Mouse (Mus musculus) megakaryocyte, adult 5-6 weeks (primary cell): Measurements from ENCODE around the gene Tmc6. TPM values are rescaled to one million over a fixed set of nuclear protein-coding genes. Genes with fewer than 3 reads are reported as not detected.
A peak's percentile ranks its signal among the peaks of the same experiment; 100 is the strongest.

ENCODE experiments used
- ATAC-seq: 2 replicates; pipeline ENCODE4 v1.8.0; 2016; ENCODE audit warnings: mild to moderate bottlenecking, inconsistent platforms; ENCODE audit not compliant: poor library complexity, severe bottlenecking
- total RNA-seq, 2 experiments: library from RNA; stranded (forward) in 1 of 2; stranded (reverse) in 1 of 2; fragments of 153-499, 151-499 nt in 1 of 2; fragments of 221-1000, 200-1000 nt in 1 of 2; gene quantifications; 2 replicates each; pipeline versions ENCODE4 v1.2.3 to v1.2.4; 2015 to 2017

The Tmc6 gene
- total RNA-seq, 2 experiments from 2014 or later = 17.4 to 74.3 TPM

DNA sequence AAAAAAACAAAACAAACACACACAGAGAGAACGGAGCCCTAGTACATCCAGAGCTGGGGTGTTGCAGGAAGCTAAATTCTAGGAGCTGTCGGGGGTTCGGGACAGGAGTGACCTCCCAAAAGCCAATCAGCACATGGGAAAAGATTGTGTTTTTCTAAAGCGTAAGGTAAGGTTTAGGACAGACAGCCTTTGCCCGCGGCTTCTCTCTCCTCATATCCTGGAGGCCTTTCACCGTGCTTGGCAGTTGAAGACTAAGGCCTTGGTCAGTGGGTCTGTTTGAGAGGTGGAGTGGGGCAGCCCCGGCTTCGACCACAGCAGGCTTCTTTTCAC lies 672 bp upstream of the Tmc6 start:
- ATAC-seq = no peak

DNA sequence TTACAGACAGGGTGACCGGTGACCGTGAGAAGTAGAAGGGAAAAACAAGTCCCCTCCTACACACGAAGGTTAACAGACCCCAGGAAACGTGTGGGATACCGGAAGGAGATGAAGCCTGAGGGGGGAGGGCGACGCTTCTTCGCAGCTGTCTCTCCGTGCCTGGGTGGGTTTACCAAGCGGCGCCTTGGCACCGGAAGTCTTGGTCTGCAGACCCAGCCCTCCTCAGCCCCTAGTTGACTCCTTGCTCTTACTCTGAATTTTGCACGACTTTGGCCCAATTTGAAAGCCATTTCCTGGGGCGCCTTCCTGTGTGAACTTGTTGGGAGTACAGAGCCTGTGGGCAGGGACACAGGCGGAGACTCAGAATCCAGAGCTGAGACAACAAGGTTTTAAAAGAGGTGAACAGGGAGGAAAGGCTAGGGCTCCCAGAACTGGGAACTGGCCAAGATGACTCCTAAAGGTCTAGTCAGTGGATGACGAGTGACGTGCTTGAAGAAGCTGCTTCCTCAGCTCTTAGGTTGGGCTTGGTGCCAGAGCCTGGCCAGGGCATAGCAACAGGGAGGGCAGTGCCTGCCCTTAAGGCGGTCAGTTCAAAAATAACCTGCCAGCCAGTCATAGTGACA lies 688 bp downstream of the Tmc6 start:
- peak; percentile 19 for ATAC-seq

DNA sequence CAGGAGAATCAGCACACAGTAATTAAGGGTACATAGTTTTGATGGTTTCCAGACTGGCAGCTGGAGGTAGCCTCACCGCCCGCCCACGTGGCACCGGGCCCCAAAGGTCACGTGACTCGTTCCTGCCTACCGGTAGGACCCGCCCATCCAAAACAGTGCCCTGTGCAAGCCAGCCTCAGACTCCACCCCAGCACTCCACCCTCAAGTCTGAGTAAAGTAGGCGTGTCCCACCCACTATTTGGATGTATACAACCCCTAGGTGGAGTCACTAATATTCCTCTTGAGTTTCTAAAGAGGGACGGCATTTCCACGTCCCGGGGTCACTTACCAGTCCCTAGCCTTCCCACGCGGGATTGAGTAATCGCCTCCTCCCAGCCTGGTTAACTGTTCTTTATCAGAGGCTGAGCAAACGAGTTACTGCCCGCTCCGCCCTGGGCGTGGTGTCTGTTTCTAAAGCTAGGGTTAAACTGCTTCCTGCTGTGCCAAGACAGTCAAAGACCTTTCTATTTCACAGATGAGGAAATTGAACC lies 1.4 kb downstream of the Tmc6 start:
- ATAC-seq = peak; percentile 47

DNA sequence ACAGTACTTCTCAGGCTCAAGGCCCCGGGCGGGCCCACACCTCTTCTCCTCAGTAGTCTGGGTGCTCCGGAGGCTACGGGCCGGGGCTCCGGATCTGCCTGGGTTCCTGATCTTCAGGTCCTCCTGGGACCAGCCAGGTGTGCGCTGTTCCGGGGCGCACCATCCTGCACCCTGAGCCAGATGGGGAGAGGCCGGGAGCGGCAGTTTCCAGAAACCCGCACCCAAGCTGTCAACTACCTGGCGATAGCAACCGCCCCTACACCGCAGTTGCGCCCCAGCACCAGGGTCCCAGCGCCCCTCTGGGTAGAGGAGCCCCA lies 1.8 kb downstream of the Tmc6 start:
- no peak for ATAC-seq

DNA sequence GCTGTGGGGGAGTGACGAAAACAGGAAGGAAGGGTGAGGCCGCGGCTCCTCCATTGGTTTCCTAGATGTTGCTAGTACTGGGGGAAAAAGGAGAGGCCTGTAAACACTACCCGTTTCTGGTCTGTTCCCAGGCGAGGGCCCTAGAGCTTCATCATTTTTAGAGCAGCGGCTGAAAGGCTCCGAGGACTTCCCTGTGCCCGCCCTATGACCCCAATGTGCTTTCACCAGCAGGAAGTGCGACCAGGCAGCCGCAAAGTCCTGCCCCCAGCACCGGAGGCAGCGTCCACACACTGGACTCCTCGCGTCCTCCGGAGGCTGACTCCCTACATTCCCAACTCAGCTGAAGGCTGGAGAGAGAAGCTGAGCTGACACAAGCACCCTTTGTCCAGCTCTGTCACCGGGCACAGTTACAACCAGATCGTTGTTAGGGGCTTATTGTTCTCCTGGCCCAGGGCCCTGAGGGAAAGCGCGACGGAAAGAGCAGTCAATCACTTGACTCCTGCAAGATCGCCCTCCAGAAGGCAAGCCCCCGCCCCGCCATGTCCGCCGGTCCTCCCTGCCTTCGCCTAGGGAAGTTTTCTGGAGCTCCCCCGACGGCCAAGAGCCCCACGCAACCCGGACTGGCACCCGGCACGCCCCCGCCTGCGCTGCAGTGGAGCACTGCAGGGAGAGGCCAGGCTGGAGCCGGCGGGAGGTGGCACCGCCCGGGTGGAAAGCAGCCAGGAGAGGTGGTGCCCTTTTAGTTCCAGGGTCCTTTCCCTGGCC lies 2.4 kb downstream of the Tmc6 start:
- peak; percentile 28 for ATAC-seq

DNA sequence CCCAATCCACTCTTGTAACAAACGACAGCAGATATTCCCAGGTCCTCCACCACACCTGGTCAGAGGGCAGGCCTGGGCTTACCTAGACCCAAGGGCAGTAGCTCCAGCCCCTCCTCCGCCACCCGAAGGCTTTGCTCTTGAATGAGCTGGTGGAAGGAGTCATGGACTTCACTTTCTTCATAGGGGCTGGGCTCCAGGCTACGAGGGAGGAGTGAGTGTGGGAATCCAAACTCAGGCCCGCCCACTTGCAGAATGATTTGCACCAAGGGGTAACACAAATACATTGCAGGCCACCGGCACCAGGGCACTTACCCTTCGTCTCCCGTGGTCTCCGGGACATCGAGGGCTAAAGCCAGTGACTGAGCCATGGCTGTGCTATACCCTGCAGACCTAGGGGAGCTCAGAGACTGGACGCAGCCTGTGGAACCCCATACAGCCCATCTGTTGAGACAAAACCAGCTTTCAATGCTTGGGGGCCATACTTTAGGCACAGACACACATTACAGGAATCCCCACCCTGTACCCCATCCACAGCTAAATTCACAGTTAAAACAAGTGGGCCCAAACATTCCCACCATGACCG lies 3.1 kb downstream of the Tmc6 start:
- ATAC-seq = no peak

DNA sequence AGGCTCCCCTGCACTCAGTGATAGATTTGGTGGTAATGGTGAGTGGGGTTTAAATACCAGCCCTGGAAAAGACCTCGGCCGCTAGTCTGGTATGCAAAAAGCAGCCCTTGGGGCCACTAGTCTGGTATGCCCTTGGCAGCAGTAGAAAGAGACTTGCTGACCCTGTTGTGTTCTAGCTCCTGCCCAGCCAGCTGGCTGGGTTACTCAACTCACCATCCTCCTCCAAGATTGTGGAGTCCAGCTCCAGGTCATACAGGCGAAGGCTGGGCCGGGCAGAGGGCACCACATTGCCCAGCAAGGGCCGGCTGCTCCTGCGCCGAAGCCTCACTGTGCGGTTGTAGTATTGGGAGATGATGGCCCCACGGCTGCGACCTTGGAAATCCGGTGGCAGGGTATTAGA lies 4.0 kb downstream of the Tmc6 start:
- no peak for ATAC-seq

DNA sequence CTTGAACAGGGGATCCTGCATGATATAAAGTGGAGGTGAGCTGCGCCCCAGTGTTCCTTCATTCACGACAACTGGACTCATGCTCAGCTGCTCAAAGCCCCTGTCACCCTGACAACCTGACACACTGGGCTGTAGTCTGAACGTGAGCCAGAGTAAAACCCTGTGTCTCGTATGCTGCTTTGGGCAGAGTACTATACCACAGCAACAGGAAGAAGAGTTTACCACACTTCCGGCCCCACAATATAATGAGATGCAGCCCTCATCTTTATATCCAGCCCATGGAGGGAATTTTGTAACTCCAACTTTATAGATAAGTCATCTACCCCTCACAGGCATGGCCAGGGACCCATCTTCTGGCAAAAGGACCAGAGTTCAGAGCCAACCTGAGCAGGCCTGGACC lies 4.9 kb downstream of the Tmc6 start:
- ATAC-seq = no peak

DNA sequence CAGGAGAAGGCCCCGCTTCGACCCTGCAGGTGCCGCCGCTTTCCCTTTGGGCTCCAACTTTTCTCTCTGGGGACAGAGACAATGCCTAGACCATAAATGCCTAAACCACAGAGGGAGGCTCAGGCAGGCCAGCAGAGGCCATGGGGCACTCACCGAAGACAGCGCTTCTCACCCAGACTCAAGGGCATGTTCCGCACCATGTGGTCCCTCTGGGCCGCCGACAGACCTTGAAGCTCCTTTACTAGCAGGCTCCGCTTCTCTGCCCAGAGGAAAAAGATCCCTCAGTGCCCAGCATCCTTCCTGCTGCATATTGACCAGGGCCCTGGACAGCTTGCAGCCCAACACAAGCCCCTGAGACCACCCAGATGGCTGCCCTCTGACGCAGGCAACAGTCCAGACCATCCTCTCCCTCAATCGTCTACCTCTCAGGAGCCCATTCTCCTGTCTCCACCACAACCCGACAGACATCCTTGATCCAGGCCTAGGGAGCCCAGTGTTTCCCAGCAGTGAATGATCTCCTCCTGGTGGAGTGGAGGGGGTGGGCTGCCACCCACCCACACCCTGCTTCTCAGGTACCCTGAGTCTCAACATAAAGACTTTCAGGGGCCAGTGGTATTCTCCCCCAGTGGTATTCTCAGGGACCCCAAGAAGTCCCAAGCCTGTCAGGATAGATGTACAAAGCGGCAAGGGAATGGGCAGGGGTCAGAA lies 5.8 kb downstream of the Tmc6 start:
- ATAC-seq = no peak

DNA sequence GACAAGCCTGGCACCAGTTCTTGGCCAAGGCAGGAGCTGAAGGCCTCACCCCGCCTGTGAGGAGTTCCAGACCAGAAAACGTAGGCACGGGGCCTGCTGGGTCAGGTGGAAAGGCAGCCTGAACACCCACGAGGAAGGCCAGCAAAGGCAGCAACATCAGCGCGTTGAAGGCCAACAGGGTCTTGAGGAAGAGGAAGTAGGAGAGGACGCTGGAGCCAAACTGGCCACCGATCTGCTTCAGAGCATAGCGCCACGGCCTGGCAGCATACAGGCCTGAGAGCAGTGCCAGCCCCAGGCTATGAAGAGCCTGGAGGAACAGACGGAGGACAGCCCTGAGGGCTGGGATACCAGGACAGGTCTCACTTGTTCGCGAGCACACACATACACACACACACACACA lies 6.5 kb downstream of the Tmc6 start:
- ATAC-seq = peak; percentile 17; the same call in 1 of the 2 replicates

DNA sequence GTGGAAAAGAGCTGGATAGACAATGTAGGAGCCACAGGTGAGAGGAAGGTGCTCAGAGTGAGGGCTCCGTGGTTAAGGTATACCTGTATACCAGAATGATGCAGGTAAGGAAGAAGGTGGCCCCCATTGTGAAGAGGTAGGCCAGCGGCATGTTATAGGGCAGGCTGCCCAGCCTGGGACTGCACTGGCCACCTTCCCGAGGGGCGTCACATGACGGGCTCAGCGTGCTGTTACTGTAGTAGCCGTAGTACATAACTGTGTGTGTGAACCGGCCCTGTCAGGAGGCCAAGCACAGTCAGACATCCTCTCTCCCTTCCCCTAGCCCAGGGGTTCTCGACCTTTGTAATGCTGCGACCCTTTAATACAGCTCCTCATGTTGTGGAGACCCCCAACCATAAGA lies 7.1 kb downstream of the Tmc6 start:
- ATAC-seq = no peak

DNA sequence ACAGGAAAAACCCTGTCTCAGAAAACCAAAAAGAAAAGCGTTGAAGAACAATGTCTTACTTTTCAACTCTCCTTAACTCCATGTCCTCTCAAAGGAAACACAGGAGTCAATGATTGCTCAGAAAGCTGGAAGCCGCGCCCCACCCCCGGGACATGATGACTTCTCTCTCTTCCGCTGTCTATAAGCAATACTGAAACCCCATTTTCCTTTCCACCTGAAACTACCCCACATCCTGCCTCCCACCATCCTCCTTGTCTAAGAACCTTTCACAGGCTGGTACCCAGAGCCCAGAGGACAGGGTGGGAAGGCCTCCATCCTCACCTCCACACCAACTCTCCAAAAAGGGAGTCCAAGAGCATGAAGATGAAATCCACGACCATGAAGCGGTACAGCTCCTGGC lies 9.6 kb downstream of the Tmc6 start:
- ATAC-seq = no peak

DNA sequence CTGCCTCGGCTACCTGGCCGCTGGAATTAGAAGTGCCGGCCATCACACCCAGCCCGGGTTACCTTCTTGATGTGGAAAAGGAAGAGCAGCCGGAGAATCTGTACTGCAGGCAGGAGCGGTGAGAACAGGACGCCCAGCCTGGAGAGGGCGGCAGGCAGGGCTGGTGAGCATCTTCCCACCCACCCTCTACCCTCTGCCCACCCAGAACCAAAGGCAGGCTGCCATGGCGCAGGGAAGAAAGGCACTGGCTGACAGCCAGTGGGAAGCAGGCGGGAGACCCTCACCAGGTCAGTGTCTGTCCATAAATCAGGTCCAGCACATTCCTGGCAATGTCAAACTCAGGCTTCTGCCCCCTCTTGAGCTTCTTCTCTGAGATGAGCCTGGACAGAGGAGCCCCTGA lies 11.6 kb downstream of the Tmc6 start:
- ATAC-seq = no peak

DNA sequence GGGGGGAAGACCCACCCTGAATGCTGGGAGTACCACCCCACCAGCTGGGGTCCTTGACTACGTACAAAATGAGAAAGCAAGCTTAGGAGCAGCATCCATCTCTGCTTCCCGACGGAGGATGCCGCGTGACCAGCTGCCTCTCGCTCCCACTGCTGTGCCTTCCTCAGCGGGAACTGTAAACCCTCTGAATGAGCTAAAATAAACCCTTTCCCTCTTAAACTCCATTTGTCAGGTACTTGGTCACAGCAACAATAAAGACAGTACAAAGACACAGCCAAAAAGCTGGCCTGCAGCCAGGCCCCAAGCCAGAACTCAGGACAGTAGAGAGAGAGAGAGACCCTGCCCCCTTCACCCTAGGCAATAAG lies 12.3 kb downstream of the Tmc6 start:
- ATAC-seq = no peak

DNA sequence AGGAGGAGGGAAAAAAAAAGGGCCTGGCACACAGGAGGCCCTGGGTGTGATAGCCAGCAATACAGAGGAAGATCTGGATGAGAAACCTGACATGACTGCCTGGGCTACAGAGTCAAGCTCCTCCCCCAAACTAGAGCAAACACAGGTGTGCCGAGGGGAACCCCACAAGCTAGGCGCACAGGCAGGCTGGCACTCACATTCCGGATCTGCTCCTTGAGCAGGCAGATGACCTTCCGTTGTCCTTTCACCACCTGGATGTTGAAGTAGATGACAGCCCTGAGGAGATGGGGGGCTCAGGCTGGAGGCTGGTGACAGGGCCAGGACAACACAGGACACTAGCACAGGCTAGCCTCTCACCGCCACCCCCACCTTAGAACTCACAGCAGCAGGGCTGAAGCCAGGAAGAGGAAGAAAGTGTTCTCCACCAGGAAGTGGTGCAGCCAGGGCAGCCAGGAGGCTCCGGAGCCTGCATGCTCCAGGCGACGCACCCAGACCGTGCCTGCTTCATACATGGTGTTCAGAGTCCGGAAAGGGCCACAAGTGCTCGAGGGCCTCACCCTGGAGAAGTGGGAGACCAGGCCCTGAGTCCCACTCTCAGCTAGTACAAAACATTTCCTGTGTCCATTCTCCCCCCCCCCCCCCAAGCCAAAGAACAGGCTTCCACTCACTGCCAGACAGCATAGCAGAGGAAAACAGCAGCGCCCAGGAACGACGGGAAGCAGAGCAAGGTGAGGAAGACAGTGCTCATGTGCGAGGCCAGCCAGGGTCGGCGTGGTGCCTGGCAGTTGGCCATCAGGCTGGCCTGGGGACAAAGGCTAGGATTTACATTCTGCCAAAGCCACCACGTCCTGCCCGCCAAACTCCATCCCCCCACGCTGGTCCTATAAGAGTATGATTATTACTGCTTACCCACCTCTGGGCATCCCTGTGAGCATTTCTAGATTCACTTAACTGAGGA lies 13.0 kb downstream of the Tmc6 start:
- peak; percentile 56 for ATAC-seq

DNA sequence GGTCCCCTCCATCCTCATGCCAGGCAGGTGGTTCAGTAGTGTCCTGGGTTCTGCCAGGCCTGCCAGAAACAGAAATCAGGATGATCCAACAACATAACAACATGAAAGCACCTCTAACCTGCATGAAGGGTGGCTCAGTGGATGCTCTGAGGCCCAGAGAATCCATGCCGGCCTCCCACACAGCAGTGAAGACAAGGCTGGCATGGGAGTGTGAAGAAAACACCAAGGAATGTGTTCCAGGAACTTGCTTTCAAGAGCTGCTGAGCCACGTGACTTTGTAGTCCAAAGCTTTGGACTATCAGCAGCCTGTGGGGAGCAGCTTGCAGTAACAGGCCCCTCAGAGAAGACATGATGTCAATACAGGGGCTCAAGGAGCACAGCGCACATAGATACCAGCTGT lies 15.7 kb downstream of the Tmc6 start:
- ATAC-seq = no peak

DNA sequence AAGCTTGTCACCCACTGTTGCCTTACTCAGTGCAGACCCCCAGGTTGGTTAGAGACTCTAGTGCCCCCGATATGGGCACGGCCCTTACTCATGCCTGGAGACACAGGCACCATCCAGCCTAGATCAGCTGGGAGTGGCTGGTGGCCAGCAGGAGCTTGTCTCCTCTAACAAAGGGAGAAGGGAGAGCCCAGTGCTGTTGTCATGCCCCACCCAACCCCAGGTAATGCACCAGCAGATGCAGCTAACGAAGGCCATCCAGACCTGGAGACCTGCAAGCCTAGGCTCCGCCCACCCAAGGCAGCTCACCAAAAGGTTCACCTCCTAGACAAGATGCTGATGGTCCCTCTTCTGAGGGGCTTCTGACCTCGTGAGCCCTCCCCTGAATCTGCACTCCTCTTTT lies 16.6 kb downstream of the Tmc6 start:
- ATAC-seq = no peak

DNA sequence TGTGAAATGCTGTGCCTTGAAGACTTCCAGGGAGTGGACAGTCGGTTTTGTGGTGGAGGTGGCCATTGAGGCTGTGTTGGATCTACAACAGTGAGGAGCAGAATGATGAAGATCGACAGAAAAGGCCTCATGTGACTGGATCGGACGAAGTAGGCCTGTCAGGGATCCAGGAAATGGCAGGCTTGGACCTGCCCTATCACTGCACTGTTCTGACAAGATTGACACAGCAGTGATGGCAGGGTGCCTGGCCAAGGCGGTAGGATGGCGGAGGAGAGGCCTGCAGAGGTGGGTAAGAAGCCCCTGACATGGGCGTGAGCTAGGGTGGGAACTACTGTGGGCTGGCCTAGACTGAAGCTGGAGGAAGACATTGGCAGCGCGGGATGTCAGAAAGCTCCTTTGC lies 17.7 kb downstream of the Tmc6 start:
- no peak for ATAC-seq

DNA sequence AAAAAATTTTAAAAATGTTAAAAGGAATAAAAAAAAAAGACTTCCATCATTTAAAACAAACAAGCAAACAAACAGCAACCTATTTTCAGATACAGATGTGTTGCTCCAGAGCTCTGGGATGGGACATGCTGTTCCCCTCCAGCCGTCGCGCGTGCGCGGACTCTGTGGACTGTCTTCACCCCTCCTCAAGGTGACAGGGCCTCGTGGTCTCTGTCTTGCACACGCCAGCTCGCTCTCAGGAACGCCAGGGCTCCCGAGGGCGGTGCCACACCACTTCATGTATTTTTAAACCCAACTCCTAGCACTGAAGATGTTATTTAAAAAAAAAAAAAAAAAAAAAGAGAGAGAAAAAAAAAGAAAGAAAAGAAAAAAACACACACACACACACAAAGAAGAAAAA lies 19.8 kb downstream of the Tmc6 start:
- no peak for ATAC-seq

DNA sequence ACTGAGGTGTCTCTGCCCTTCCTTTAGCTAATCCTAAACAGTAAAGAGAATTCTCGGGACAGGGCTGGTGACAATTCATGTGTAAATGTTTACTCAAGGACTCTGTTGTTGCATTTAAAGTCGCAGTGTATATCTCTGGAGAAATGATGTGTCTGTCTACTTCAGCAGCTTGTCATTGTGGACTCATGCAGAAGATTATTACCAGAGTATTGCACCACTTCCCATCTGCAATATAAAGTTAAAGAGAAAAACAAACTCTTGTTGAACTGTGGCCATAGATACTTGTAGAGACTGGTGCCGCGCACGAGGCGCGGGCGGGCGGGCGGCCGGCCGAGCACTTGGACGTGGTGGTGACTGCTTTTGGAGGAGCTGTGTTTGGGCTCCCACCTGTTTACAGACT lies 20.2 kb downstream of the Tmc6 start:
- ATAC-seq = no peak
